Mouse (Mus musculus) thymus, adult 2 months (tissue): Measurements from ENCODE around the gene Nr2c2.

ENCODE experiments used
- CTCF ChIP-seq: fragments of 200-500 bp; IDR thresholded peaks from 2 replicates; pipeline ENCODE4 v1.5.1; 2012; ENCODE audit warnings: mild to moderate bottlenecking, control low read depth, low read length, moderate library complexity, borderline replicate concordance; ENCODE audit not compliant: control insufficient read depth, poor library complexity, insufficient read depth; ENCODE audit errors: extremely low read depth
- POLR2A ChIP-seq: fragments of 200-500 bp; IDR thresholded peaks from 2 replicates; pipeline ENCODE4 v1.6.1; 2012; ENCODE audit warnings: mild to moderate bottlenecking, low read length, control low read depth, moderate library complexity; ENCODE audit not compliant: control insufficient read depth, poor library complexity, insufficient read depth; ENCODE audit errors: extremely low read depth

DNA sequence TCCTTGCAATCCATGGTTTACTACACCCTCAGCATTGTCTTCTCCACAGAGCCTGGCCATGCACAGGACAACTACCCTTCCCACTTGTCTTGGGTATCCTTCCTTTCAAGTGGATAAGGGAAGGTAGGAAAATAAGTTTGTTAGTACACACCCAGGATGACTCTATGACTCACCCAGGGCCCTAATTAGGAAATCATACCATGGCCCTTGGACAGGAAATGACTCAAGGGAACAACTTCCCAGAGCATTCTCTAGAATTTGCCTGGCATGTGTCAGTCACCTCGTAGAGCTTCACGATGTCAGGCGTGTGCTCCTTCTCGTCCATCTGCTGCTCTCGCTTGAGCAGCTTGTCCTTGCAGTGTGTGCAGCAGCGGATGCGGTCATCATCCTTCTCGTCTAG lies 108.2 kb downstream of the Nr2c2 start:
- TF ChIP-seq POLR2A = no peak
- TF ChIP-seq CTCF = no peak
